Mouse (Mus musculus): ENCODE data around the gene Aff3. TPM values are rescaled to one million over a fixed set of nuclear protein-coding genes. Genes with fewer than 3 reads are reported as not detected.

Aff3 gene
- total RNA-seq, 2 experiments from 2014 or later: 94.2 to 102 TPM

DNA sequence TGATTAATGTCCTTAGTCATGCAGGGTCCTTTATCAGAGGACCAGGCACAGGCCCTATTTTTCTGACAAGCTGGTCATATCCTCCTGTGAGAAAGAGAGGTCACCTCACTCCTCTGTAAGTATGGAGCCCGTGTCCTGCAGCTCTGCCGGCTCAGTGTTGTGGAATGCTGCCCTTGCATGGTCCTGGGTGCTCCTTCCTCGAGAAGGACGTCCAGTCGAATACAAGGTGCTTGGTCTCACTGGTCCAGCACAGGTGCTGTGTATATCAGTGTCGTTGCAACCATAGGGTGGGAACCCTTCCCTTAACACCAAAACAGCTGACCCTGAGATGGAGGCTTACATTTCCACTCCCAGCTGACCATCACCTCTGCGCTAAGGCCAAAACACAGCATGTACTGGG is 280.7 kb downstream of the Aff3 start:
- intact Hi-C loops (cut with DNase I): no loop called here
- no peak for DNase-seq (ENCODE audit: low spot score in 2 of 2)

GRCm38 (mm10) chr1:38382683-38383082 is 282.1 kb downstream of the Aff3 start:
- peak in 1 of 2 experiments; percentile 29 for DNase-seq (ENCODE audit: low spot score in 2 of 2)
- intact Hi-C loops (cut with DNase I): no loop called here

DNA sequence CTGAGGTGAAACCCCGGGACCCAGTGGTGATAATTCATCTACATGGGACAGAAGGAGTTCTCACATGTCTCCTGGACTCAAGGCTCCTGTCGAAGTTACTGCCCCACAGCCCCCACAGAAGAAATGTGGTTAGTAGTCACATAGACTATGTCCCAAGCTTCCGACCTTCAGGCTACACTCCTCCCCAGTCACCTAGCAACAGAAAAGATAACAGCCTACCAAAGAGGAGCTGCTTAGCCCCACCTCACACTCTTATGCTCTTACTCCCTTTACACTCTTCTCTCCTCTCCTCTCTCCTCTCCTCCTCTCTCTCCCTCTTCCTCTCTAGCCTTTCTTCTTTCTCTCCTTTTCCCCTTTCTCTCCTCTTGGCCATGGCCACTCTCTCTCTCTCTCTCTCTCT is 286.8 kb downstream of the Aff3 start:
- DNase-seq (ENCODE audit: low spot score in 2 of 2): no peak
- intact Hi-C loops (cut with DNase I): no loop called here

DNA sequence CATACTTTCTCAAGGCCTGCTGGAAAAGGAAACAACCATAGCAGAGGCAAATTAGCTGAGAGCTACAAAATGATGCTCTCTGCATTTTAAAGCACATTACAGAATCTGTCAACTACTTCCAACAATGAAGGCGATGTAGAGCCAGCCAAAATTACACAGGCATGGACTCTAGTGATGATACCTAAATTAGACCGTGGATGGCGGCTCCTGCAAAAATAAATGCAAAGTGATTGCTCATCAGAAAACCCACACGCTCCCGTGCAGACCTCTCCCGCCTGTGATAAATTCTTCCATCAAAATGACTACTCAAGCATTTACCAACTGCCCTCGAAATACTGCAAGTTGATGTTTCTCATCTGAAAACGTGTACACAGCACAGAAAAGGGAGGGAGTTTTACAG is 295.6 kb downstream of the Aff3 start:
- intact Hi-C loops (cut with DNase I): no loop called here
- DNase-seq (ENCODE audit: low spot score in 2 of 2): peak in 1 of 2 experiments; percentile 80

- intact Hi-C loops (cut with DNase I): no loop called here
- DNase-seq (ENCODE audit: low spot score in 2 of 2): no peak
These were observed 296.6 kb downstream of the Aff3 start for GRCm38 (mm10) chr1:38368081-38368689.

- intact Hi-C loops (cut with DNase I): no loop called here
- no peak for DNase-seq (ENCODE audit: low spot score in 2 of 2)
These were observed 297.2 kb downstream of the Aff3 start for GRCm38 (mm10) chr1:38367404-38368080.

- no peak for DNase-seq (ENCODE audit: low spot score in 2 of 2)
- intact Hi-C loops (cut with DNase I): no loop called here
These were observed 300.9 kb downstream of the Aff3 start for GRCm38 (mm10) chr1:38363856-38364255.

- DNase-seq (ENCODE audit: low spot score in 2 of 2): no peak
- intact Hi-C loops (cut with DNase I): no loop called here
These were observed 302.5 kb downstream of the Aff3 start for GRCm38 (mm10) chr1:38362275-38362674.

GRCm38 (mm10) chr1:38358797-38359349 is 305.9 kb downstream of the Aff3 start:
- intact Hi-C loops (cut with DNase I): loop anchor here (2.0 kb wide), 1 partner anchor 70 kb away; no protein-coding TSS in a partner anchor

GRCm38 (mm10) chr1:38357933-38358796 is 306.6 kb downstream of the Aff3 start:
- DNase-seq (ENCODE audit: low spot score in 2 of 2): no peak
- intact Hi-C loops (cut with DNase I): loop anchor here (2.0 kb wide), 1 partner anchor 69 kb away; no protein-coding TSS in a partner anchor

More at GRCm38 (mm10) chr1:38358797-38359349, 305.9 kb downstream of the Aff3 start:
- DNase-seq (ENCODE audit: low spot score in 2 of 2): peak; percentile 44 to 84

DNA sequence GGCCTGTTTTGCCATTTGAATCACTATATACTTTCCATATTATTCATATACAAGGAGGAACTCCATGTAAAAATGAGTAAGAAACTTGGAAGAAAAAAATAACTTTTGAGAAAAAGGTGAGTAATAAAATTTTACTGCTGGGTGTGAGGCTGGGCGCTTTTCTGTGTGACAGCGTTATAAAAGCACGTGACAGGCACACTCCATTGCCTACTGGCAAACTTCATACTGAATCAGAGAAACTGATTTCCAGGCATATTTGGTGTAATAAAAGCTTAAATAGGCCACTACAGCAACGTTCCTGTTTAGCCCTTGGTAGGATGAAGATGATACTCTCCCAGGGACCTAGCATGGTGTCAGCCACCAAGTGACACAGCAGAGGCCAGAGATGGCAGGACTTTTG is 310.2 kb downstream of the Aff3 start:
- intact Hi-C loops (cut with DNase I): no loop called here
- DNase-seq (ENCODE audit: low spot score in 2 of 2): no peak

GRCm38 (mm10) chr1:38347346-38347745 is 317.4 kb downstream of the Aff3 start:
- intact Hi-C loops (cut with DNase I): no loop called here
- no peak for DNase-seq (ENCODE audit: low spot score in 2 of 2)

GRCm38 (mm10) chr1:38334206-38334605 is 330.5 kb downstream of the Aff3 start:
- intact Hi-C loops (cut with DNase I): loop anchor here (1.0 to 5.0 kb wide), 2 partner anchors 46 to 398 kb away; no protein-coding TSS in a partner anchor
- DNase-seq (ENCODE audit: low spot score in 2 of 2): peak; percentile 21 to 87

GRCm38 (mm10) chr1:38332919-38333318 is 331.8 kb downstream of the Aff3 start:
- DNase-seq (ENCODE audit: low spot score in 2 of 2): peak; percentile 12 to 70
- intact Hi-C loops (cut with DNase I): loop anchor here (2.0 to 5.0 kb wide), 2 partner anchors 106 to 399 kb away; no protein-coding TSS in a partner anchor

- peak in 1 of 2 experiments; percentile 33 for DNase-seq (ENCODE audit: low spot score in 2 of 2)
- intact Hi-C loops (cut with DNase I): no loop called here
These were observed 340.5 kb downstream of the Aff3 start for GRCm38 (mm10) chr1:38324206-38324605.

GRCm38 (mm10) chr1:38321861-38322260 is 342.9 kb downstream of the Aff3 start:
- intact Hi-C loops (cut with DNase I): no loop called here
- DNase-seq (ENCODE audit: low spot score in 2 of 2): no peak

GRCm38 (mm10) chr1:38320971-38321305 is 343.8 kb downstream of the Aff3 start:
- no peak for DNase-seq (ENCODE audit: low spot score in 2 of 2)
- intact Hi-C loops (cut with DNase I): no loop called here

DNA sequence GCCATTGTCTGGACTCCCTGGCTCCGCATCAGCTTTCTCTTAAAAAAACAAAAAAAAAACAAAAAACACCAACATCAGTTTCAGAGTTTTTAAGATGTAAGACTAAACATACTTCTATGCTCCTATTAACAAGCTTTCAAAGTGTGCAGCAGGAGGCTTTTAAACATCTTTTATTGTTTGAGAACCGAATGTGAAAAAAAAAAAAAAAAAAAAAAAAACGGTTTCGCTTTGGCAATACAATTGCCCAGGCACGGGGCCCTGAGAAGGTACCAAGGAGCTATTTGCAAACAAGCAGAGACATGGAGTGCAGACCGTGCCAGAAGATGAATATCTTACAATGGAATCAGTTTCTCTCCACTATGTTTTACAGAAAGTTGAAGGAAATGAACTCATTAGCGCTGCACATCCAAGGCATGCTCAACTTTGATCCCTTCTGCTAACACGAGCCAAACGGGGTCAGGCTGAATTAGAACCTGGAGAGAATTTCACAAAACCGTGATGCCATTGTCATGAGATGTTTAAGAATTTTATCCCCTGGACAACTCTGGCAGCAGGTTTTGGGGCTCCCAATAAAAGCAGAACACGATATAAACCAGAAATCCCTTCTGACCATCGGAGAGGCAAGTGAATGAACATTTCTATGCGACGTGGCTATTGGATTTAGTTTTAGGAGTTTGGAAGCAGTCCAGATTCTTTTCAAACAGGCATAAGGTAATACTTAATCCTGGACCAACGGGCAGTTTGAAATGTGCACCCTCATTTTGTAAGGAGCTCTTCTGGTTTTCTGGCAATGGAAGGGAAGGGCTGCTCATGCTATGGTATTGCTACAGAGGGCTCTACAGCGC is 344.4 kb downstream of the Aff3 start:
- intact Hi-C loops (cut with DNase I): no loop called here

DNA sequence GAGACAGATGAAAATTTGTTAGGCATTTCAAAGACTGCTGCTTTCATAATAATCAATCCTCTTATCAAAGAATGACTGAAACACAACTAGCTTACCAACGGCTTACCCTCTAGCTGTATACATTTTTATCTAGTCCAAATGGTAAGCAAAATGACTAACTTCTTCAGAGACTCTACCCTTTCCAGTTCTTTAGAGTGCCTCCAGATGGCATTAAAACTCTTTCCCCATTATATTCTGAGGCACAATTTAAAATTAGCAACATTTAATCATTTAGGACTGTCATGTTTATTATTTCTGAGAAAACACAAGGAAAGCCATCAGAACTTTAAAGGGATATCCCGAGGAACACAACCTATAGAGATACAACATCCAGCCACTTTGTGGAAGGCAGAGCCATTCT is 346.1 kb downstream of the Aff3 start:
- intact Hi-C loops (cut with DNase I): loop anchor here (5.0 kb wide), 1 partner anchor 449 kb away; no protein-coding TSS in a partner anchor
- DNase-seq (ENCODE audit: low spot score in 2 of 2): no peak

More for the DNA sequence above, 344.4 kb downstream of the Aff3 start:
- DNase-seq (ENCODE audit: low spot score in 2 of 2): no peak
